Comparison of ENCODE assay signal across 13 mouse cellular contexts in genomic region chr1:46914349-46914748, GRCm38 (mm10). TPM values are rescaled to one million over a fixed set of nuclear protein-coding genes. Genes with fewer than 3 reads are reported as not detected.
DNase-seq lines count a peak whose midpoint lies in the region; ATAC-seq and TF ChIP-seq lines count a peak whose summit lies in the region.
"Had no signal": no experiment of that assay in that cellular context is flagged by ENCODE, and none has a peak within 500 bp of the region (broad histone marks: within the 10 kb centered on the region; RNA-seq: fewer than 3 reads in every experiment).

No protein-coding gene starts in this region.

- DNase-seq in lung, postnatal 0 days (ENCODE audit: low spot score): no peak
- no peak for DNase-seq in lung, adult 2 months
- DNase-seq in stomach, postnatal 0 days (ENCODE audit: low spot score): no peak
- DNase-seq in forebrain, embryonic 14.5 days (ENCODE audit: low spot score): no peak
- DNase-seq in urinary bladder, postnatal 36 days (ENCODE audit: low spot score in 2 of 2): no peak
- DNase-seq: adrenal gland, adult 8-10 months; cerebellum, adult 2 months; gastrocnemius, postnatal 14 days; heart, postnatal 4 days; lung, postnatal 14 days had no signal

- H3K4me3 ChIP-seq in lung, postnatal 0 days (ENCODE audit: low read depth, low read length): no peak overlapping the region
- H3K4me3 ChIP-seq in lung, adult 2 months (replicated peaks; ENCODE audit: extremely low read depth, low read depth, low read length): no peak overlapping the region
- no peak overlapping the region for H3K4me3 ChIP-seq in E14TG2a.4 (replicated peaks; ENCODE audit: low read length)
- H3K4me3 ChIP-seq in stomach, postnatal 0 days (ENCODE audit: low read depth, low read length): no peak overlapping the region
- H3K4me3 ChIP-seq in forebrain, embryonic 14.5 days (ENCODE audit: low read depth, low read length): no peak overlapping the region

- no peaks in the 10 kb centered on the region for H3K36me3 ChIP-seq in lung, postnatal 0 days (ENCODE audit: insufficient read depth, low read length)
- no peaks in the 10 kb centered on the region for H3K36me3 ChIP-seq in E14TG2a.4 (ENCODE audit: insufficient read depth, low read length)
- H3K36me3 ChIP-seq in stomach, postnatal 0 days (ENCODE audit: control insufficient read depth, insufficient read depth, low read length): no peaks in the 10 kb centered on the region
- H3K36me3 ChIP-seq in forebrain, embryonic 14.5 days (ENCODE audit: control insufficient read depth, insufficient read depth, low read length): no peaks in the 10 kb centered on the region

- no peak overlapping the region for H3K9ac ChIP-seq in lung, postnatal 0 days (replicated peaks; ENCODE audit: low read depth)
- no peak overlapping the region for H3K9ac ChIP-seq in stomach, postnatal 0 days (ENCODE audit: low read length)
- no peak overlapping the region for H3K9ac ChIP-seq in forebrain, embryonic 14.5 days (ENCODE audit: low read length)

- no peaks in the 10 kb centered on the region for H3K4me1 ChIP-seq in lung, postnatal 0 days (ENCODE audit: insufficient read depth, low read depth, low read length)
- no peaks in the 10 kb centered on the region for H3K4me1 ChIP-seq in lung, adult 2 months (ENCODE audit: control insufficient read depth, insufficient read depth, low read length)
- peaks cover 16% of the 10 kb centered on the region for H3K4me1 ChIP-seq in E14TG2a.4 (replicated peaks; ENCODE audit: low read depth, low read length)
- no peaks in the 10 kb centered on the region for H3K4me1 ChIP-seq in stomach, postnatal 0 days (replicated peaks; ENCODE audit: control insufficient read depth, insufficient read depth)
- no peaks in the 10 kb centered on the region for H3K4me1 ChIP-seq in forebrain, embryonic 14.5 days (ENCODE audit: control insufficient read depth, insufficient read depth, low read length)

- no peak for ATAC-seq in lung, postnatal 0 days
- ATAC-seq in activated CD4-positive, CD25-positive, alpha-beta regulatory T cell, adult 4 months: peak; percentile 47
- no peak for ATAC-seq in stomach, postnatal 0 days (ENCODE audit: low FRiP score, low TSS enrichment)
- ATAC-seq in forebrain, embryonic 14.5 days: no peak

- TF ChIP-seq POLR2A in lung, adult 2 months (IDR thresholded peaks at IDR 0.05; ENCODE audit: borderline replicate concordance, extremely low read depth, low read depth, low read length): no peak

- H3K27ac ChIP-seq in lung, postnatal 0 days (ENCODE audit: low read length): no peak overlapping the region
- H3K27ac ChIP-seq in stomach, postnatal 0 days (replicated peaks): no peak overlapping the region
- H3K27ac ChIP-seq in forebrain, embryonic 14.5 days (ENCODE audit: low read depth, low read length): no peak overlapping the region
- H3K27ac ChIP-seq: kidney, postnatal 0 days had no signal

- peak; percentile 43 for TF ChIP-seq CTCF in lung, postnatal 0 days (IDR thresholded peaks at IDR 0.05)
- no peak for TF ChIP-seq CTCF in lung, adult 2 months (IDR thresholded peaks at IDR 0.05; ENCODE audit: insufficient read depth, low read length)
- TF ChIP-seq CTCF in E14TG2a.4 (conservative IDR thresholded peaks at IDR 0.05; ENCODE audit: low read length): peak; percentile 50
- TF ChIP-seq CTCF in stomach, postnatal 0 days (IDR thresholded peaks at IDR 0.05; ENCODE audit: low read depth): peak; percentile 49

- WGBS in lung, postnatal 0 days: 64% methylated on average over 1 of the region's 1 CpGs
- 63% methylated on average over 1 of the region's 1 CpGs for WGBS in lung, adult 2 months
- WGBS in stomach, postnatal 0 days: 57% methylated on average over 1 of the region's 1 CpGs
- WGBS in forebrain, embryonic 14.5 days: 52% methylated on average over 1 of the region's 1 CpGs

- H3K4me2 ChIP-seq in lung, postnatal 0 days (replicated peaks; ENCODE audit: low read depth, low read length): no peak overlapping the region
- no peak overlapping the region for H3K4me2 ChIP-seq in stomach, postnatal 0 days (replicated peaks; ENCODE audit: low read depth)
- H3K4me2 ChIP-seq in forebrain, embryonic 14.5 days (ENCODE audit: low read length): no peak overlapping the region

- H3K27me3 ChIP-seq in lung, postnatal 0 days (replicated peaks; ENCODE audit: insufficient read depth, low read length): no peaks in the 10 kb centered on the region
- no peaks in the 10 kb centered on the region for H3K27me3 ChIP-seq in E14TG2a.4 (ENCODE audit: insufficient read depth, low read length)
- H3K27me3 ChIP-seq in stomach, postnatal 0 days (ENCODE audit: control insufficient read depth, insufficient read depth, low read length): no peaks in the 10 kb centered on the region
- no peaks in the 10 kb centered on the region for H3K27me3 ChIP-seq in forebrain, embryonic 14.5 days (replicated peaks; ENCODE audit: control insufficient read depth, insufficient read depth, low read length)

- TF ChIP-seq EP300 in lung, postnatal 0 days (IDR thresholded peaks at IDR 0.05): no peak
- no peak for TF ChIP-seq EP300 in stomach, postnatal 0 days (optimal IDR thresholded peaks at IDR 0.05)

- H3K9me3 ChIP-seq in lung, postnatal 0 days (ENCODE audit: low read length): no peaks in the 10 kb centered on the region
- H3K9me3 ChIP-seq in E14TG2a.4 (ENCODE audit: low read length): peaks cover 31% of the 10 kb centered on the region
- no peaks in the 10 kb centered on the region for H3K9me3 ChIP-seq in stomach, postnatal 0 days (ENCODE audit: control insufficient read depth, low read length)
- no peaks in the 10 kb centered on the region for H3K9me3 ChIP-seq in forebrain, embryonic 14.5 days (replicated peaks; ENCODE audit: control insufficient read depth, low read length)

RNA-seq across cellular contexts. Expression of gene Slc39a10, which starts 21.7 kb away (rescaled TPM):
- polyA plus RNA-seq in lung, postnatal 0 days (2015; fragmentation: Nextera tagmentation; extraction: Ambion mirVana): 15.9 and 23.6 TPM in 2 replicates
- polyA plus RNA-seq in lung, adult 2 months (2012; rRNA removed): 6.1 and 8.1 TPM in 2 replicates
- 10 to 100 TPM; 12.8 to 13.1 TPM for polyA plus RNA-seq in activated CD4-positive, CD25-positive, alpha-beta regulatory T cell, adult 4 months (2017; shearing (Covaris generic))
- 17.8 and 21.6 TPM in 2 replicates for polyA plus RNA-seq in stomach, postnatal 0 days (2015; fragmentation: Nextera tagmentation; extraction: Ambion mirVana)
- polyA plus RNA-seq in forebrain, embryonic 14.5 days (2014; fragmentation: Nextera tagmentation; extraction: Ambion mirVana): 66.1 and 86.8 TPM in 2 replicates
